Mouse (Mus musculus) liver, embryonic 16.5 days (tissue): Measurements from ENCODE around the gene Mfsd4b3. TPM values are rescaled to one million over a fixed set of nuclear protein-coding genes. Genes with fewer than 3 reads are reported as not detected.
"Not testable (repeated sequence)": the region's sequence is repeated elsewhere in the genome, so short reads cannot be mapped to it uniquely, and the experiment has no call there.

ENCODE experiments used
- ATAC-seq: fragments of 200-750 bp; cut with Nextera tagmentation; 2 replicates; pipeline ENCODE4 v1.8.0; 2017; ENCODE audit warnings: low read depth, mild to moderate bottlenecking, moderate number of reproducible peaks, moderate library complexity
- H3K27ac ChIP-seq: fragments of 300-500 bp; sonication (generic); 2 replicates; pipeline ENCODE4 v1.5.1; 2014; ENCODE audit warnings: mild to moderate bottlenecking, low read length
- H3K27me3 ChIP-seq: fragments of 300-500 bp; sonication (generic); 2 replicates; pipeline ENCODE4 v1.6.1; 2014; ENCODE audit warnings: low read depth, low read length, mixed read lengths; ENCODE audit not compliant: control insufficient read depth, insufficient read depth
- H3K36me3 ChIP-seq: fragments of 300-500 bp; sonication (generic); 2 replicates; pipeline ENCODE4 v1.6.1; 2014; ENCODE audit warnings: mild to moderate bottlenecking; ENCODE audit not compliant: control insufficient read depth, insufficient read depth
- H3K4me1 ChIP-seq: fragments of 300-500 bp; sonication (generic); 2 replicates; pipeline ENCODE4 v1.6.1; 2014; ENCODE audit warnings: low read depth, low read length, mixed read lengths; ENCODE audit not compliant: control insufficient read depth
- H3K4me2 ChIP-seq: fragments of 300-500 bp; sonication (generic); 2 replicates; pipeline ENCODE4 v1.6.1; 2014; ENCODE audit warnings: low read depth, low read length, mixed read lengths
- H3K4me3 ChIP-seq: fragments of 300-500 bp; sonication (generic); 2 replicates; pipeline ENCODE4 v1.5.1; 2014; ENCODE audit warnings: low read depth, mild to moderate bottlenecking, low read length
- H3K9ac ChIP-seq: fragments of 300-500 bp; sonication (generic); 2 replicates; pipeline ENCODE4 v1.6.1; 2014; ENCODE audit warnings: low read depth, low read length
- H3K9me3 ChIP-seq: fragments of 300-500 bp; sonication (generic); replicated peaks from 2 replicates; pipeline ENCODE4 v1.6.1; 2016; ENCODE audit warnings: low read length; ENCODE audit not compliant: control insufficient read depth
- WGBS: fragments of 180-500 bp; shearing (Covaris S2); extraction: QIAGEN DNeasy Blood & Tissue Kit; methylation state at CpG from one replicate; pipeline ENCODE4 v1.1.7; 2014; ENCODE audit not compliant: insufficient replicate concordance; 5-methylcytosine and 5-hydroxymethylcytosine counted together
- polyA plus RNA-seq: library from polyadenylated mRNA; unstranded; fragments of >200 nt; fragmentation: Nextera tagmentation; extraction: Ambion mirVana; gene quantifications from 2 replicates; pipeline ENCODE4 v1.2.1, GENCODE M21; 2015

Gene Mfsd4b3
- polyA plus RNA-seq = 3.1 and 3.6 TPM in 2 replicates

DNA sequence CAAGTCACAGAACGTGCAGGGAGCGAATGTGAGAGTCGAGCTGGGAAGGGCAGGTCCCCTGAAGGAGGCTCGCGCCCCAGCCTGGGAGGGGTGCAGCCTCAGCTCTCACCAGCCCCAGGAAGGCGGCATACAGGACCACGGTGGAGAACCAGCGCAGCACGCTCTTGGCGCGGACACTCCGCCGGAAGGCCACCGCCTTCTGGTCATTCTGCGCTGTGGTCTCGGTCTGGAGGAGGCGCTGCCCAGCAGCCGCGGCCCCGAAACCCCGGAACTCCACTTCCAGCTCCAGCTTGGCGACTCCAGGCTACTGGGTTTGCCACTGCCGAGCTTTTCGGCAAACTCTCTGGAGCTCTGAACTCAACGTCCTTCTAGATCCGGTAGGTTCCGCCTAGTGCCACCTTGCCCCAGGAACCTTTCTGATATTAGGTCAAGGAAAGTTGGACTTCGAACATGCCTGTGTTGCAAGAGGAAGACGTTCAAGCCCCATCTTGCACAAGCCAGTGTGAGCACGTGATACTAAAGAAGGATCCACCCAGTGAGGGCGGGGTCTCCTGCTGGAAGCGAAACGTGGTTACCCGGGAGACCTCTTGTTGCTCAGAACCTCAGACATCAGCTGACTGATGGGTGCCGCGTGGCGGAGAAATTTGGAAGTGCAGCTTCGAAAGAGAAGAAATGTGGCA, at the start of gene Mfsd4b3:
Gene Mfsd4b3 (minus strand): TSS at position 393 of the 680 bp plus-strand sequence.
- peak; percentile 97 for ATAC-seq
- H3K27ac ChIP-seq = peak within 1 kb of the TSS; percentile 77
- under 1% methylated on average over 38 of the region's 38 CpGs for WGBS
- H3K27me3 ChIP-seq = no peaks in the 10 kb centered on the region
- no peaks in the 10 kb centered on the region for H3K36me3 ChIP-seq
- H3K9me3 ChIP-seq = no peaks in the 10 kb centered on the region
- peak within 1 kb of the TSS; percentile 65 for H3K9ac ChIP-seq
- peak within 1 kb of the TSS; percentile 65 for H3K4me3 ChIP-seq
- H3K4me1 ChIP-seq = peaks cover 3% of the 10 kb centered on the region; the same call in 1 of the 2 replicates
- peak within 1 kb of the TSS; percentile 71 for H3K4me2 ChIP-seq

DNA sequence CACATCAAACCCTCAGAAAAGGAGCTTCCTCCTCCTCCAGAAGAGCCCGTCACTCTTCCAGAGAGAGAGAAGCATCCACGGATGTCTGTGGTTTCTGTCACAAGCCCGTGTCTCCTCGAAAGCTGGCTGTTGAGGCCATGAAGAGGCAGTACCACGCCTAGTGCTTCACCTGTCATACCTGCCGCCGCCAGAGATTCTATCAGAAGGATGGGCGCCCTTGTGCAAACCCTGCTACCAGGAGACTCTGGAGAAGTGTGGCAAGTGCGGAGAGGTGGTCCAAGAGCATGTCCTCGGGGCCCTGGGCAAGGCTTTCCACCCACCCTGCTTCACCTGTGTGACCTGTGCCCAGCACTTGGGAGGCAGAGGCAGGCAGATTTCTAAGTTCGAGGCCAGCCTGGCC, 49.6 kb upstream of the Mfsd4b3 start:
- H3K4me1 ChIP-seq = no peaks in the 10 kb centered on the region
- no peaks in the 10 kb centered on the region for H3K9me3 ChIP-seq
- 65% methylated on average over 11 of the region's 11 CpGs for WGBS

DNA sequence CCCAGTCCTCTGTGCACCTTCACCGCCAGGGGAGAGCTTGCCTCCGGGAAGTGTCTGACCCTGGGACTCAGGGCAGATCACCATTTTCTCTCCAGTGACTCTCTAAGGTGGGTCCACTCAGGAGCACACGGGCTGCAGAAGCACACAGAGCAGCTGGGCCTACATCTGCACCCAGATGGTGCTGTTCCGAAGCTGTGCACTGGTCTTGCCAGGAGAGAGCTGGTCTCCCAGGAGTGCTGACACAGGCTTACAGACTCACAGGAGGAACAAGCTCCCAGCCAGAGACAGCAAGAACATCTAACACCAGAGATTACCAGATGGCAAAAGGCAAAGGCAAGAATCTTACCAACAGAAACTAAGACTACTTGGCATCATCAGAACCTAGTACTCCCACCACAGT, 48.9 kb upstream of the Mfsd4b3 start:
- not testable (repeated sequence) for H3K4me2 ChIP-seq, H3K9me3 ChIP-seq, H3K27me3 ChIP-seq, ATAC-seq, H3K4me1 ChIP-seq, H3K27ac ChIP-seq, H3K36me3 ChIP-seq, H3K4me3 ChIP-seq, H3K9ac ChIP-seq
- WGBS = 70% methylated on average over 4 of the region's 4 CpGs

More for the DNA sequence above, 49.6 kb upstream of the Mfsd4b3 start:
- Histone ChIP-seq H3K36me3 (no peaks in the 10 kb centered on the region), H3K27me3 (no peaks in the 10 kb centered on the region), H3K4me2 (no peak overlapping the region), H3K4me3 (no peak overlapping the region), H3K9ac (no peak overlapping the region), H3K27ac (no peak overlapping the region)
- no peak for ATAC-seq

DNA sequence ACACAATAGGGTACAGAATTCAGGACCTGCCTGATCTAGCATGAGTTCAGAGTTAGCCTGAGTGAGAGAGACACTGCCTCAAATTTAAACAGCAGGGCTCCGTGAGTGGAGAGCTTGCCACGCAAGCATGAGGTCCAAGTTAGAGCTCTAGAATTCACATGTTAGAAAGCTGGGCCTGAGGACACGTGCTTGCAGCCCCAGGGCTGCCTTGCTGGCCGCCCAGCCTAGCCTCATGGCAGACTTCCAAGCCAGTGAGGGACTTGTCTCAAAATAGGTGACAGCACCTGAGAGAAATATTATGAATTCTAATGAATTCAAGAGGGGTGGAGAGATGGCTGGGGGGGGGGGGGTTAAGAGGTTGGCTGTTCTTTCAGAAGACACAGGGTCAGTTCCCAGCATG, 48.0 kb upstream of the Mfsd4b3 start:
- 67% methylated on average over 4 of the region's 4 CpGs for WGBS
- H3K27me3 ChIP-seq = no peaks in the 10 kb centered on the region
- no peak overlapping the region for H3K9ac ChIP-seq
- H3K9me3 ChIP-seq = no peaks in the 10 kb centered on the region
- no peaks in the 10 kb centered on the region for H3K36me3 ChIP-seq
- H3K27ac ChIP-seq = no peak overlapping the region
- no peaks in the 10 kb centered on the region for H3K4me1 ChIP-seq
- H3K4me2 ChIP-seq = no peak overlapping the region
- no peak overlapping the region for H3K4me3 ChIP-seq
- no peak for ATAC-seq

DNA sequence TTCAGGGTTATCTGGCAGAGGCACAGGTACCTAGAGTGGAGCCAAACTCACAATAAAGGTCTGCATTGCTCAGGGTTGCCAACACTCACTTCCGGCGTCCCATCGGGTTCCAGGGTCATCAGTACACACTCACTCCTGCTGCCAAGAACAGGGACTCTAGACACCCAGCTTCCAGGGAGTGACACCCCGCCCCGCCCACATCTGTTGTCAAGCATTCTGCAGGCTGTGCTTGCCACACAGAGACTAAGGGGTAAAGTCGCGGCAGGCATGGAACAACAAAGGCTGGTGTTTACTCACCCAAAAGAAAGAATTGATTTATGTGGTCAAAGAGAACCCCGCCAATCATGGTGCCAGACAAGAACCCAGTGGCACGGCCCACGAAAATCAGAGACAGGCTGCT, 47.0 kb upstream of the Mfsd4b3 start:
- Histone ChIP-seq H3K4me1 (no peaks in the 10 kb centered on the region), H3K4me2 (no peak overlapping the region), H3K9ac (no peak overlapping the region), H3K9me3 (no peaks in the 10 kb centered on the region), H3K27ac (no peak overlapping the region), H3K27me3 (no peaks in the 10 kb centered on the region), H3K4me3 (no peak overlapping the region), H3K36me3 (no peaks in the 10 kb centered on the region)
- 64% methylated on average over 10 of the region's 10 CpGs for WGBS
- ATAC-seq = peak; percentile 7; the same call in 1 of the 2 replicates

DNA sequence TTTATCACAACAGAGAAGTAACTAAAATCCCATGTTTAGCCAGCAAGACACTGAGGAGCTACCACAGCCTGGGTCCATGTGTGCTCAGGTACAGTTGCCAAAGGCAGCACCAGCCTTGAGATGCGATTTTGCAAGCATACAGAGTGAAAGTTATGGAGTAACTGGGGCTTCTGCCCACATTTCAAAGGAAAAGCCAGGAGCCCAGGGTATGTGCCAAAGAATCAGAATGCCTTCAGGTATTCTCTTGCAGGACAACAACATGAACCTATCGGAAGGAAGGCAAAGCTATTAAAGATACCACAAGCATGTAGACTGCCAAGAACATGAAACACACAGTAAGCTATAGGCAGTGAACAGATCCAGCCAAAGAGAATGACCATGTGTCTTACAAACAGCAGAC, 40.8 kb upstream of the Mfsd4b3 start:
- Histone ChIP-seq H3K4me1 (no peaks in the 10 kb centered on the region), H3K36me3 (no peaks in the 10 kb centered on the region), H3K9me3 (no peaks in the 10 kb centered on the region), H3K27ac (no peak overlapping the region), H3K9ac (no peak overlapping the region), H3K27me3 (no peaks in the 10 kb centered on the region), H3K4me2 (no peak overlapping the region), H3K4me3 (no peak overlapping the region)
- no peak for ATAC-seq
- WGBS = 72% methylated on average over 2 of the region's 2 CpGs

DNA sequence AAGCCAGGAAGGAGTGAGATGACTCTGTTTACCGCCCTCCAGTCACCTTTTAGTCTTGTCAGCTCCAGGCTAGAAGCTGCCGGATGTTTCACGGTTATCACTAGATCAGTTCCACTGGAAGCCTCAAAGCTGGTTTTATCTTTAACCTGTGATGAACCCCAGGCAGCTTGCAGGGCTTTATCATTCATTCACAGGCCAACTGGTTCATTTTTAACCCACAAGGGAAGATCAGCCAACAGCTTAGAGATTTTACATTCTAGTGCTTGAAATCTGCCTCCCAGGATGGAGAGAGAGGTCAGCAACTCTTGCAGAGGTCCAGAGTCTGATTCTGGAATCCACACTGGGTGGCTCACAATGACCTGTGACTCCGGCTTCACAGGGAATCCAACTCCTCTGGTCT, 31.2 kb upstream of the Mfsd4b3 start:
- Histone ChIP-seq H3K4me1 (peaks cover 7% of the 10 kb centered on the region), H3K36me3 (no peaks in the 10 kb centered on the region), H3K9me3 (no peaks in the 10 kb centered on the region), H3K4me3 (no peak overlapping the region), H3K27me3 (no peaks in the 10 kb centered on the region), H3K27ac (peak overlapping the region; percentile 35; the same call in 1 of the 2 replicates), H3K9ac (no peak overlapping the region), H3K4me2 (no peak overlapping the region)
- 18% methylated on average over 4 of the region's 4 CpGs for WGBS
- ATAC-seq = peak; percentile 70

DNA sequence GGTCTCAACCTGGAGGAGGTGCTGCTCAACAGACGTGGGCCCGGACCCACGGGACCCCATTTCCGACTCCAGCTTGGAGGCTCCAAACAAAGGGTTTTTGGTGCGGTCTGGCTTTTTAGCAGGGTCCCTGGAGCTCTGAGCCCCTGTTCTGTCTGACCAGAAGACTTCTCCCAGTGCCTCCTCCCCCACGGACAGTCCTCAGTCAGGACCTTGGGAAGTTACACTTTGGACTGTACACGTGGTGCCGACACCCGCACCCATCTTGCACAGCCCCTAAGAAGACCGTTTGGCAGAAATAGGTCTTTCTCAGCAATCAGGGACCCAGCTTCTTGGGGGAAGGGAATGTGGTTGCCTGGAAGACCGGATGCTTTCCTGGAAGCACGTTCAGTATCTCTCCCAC, 26.5 kb upstream of the Mfsd4b3 start, which contains the start of gene Mfsd4b5:
Gene Mfsd4b5 (minus strand): TSS at position 181 of the 400 bp plus-strand sequence.
- Histone ChIP-seq H3K27me3 (no peaks in the 10 kb centered on the region), H3K4me1 (peaks cover 7% of the 10 kb centered on the region), H3K4me3 (no peak within 1 kb of the TSS), H3K36me3 (no peaks in the 10 kb centered on the region), H3K4me2 (no peak within 1 kb of the TSS), H3K9ac (no peak within 1 kb of the TSS), H3K27ac (no peak within 1 kb of the TSS), H3K9me3 (no peaks in the 10 kb centered on the region)
- 71% methylated on average over 12 of the region's 12 CpGs for WGBS
- no peak for ATAC-seq

DNA sequence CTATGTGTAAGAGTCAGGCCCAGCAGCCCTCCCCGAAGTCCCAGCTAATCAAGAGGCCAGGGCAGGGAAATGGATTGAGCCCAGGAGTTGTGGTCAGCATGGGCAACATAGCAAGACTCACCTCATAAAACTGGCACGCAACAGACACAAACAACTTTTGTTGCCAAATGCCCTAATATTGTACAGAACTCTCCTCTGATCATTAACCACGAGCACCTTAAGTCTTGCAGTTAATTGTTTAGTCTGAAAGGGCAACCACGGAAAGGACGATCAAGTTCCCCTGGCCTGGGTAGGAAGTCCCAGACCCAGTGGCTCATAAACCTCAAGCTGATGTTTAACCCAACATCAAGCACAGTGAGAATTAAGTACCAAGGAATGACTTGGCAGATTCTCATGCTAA, 22.7 kb upstream of the Mfsd4b3 start:
- H3K4me1 ChIP-seq = no peaks in the 10 kb centered on the region
- H3K27ac ChIP-seq = no peak overlapping the region
- 40% methylated on average over 5 of the region's 5 CpGs for WGBS
- ATAC-seq = no peak
- no peaks in the 10 kb centered on the region for H3K36me3 ChIP-seq
- no peak overlapping the region for H3K9ac ChIP-seq
- H3K4me2 ChIP-seq = no peak overlapping the region
- H3K9me3 ChIP-seq = peaks cover 3% of the 10 kb centered on the region; the same call in 1 of the 2 replicates
- H3K4me3 ChIP-seq = no peak overlapping the region
- no peaks in the 10 kb centered on the region for H3K27me3 ChIP-seq
